Mouse (Mus musculus): ENCODE results near the gene Gm10181. TPM values are rescaled to one million over a fixed set of nuclear protein-coding genes. Genes with fewer than 3 reads are reported as not detected.

Gm10181 gene
- not detected in 2 replicates for polyA plus RNA-seq (2014; fragmentation: Nextera tagmentation; extraction: Ambion mirVana)

GRCm38 (mm10) chr9:25089122-25089521, at the start of gene Gm10181:
TSS of gene Gm10181 (plus strand) at chr9:25089422.
- no peaks in the 10 kb centered on the region for H3K9me3 ChIP-seq (replicated peaks; ENCODE audit: control insufficient read depth, low read length)
- WGBS (ENCODE audit: insufficient replicate concordance) = 74% methylated on average over 2 of the region's 2 CpGs

DNA sequence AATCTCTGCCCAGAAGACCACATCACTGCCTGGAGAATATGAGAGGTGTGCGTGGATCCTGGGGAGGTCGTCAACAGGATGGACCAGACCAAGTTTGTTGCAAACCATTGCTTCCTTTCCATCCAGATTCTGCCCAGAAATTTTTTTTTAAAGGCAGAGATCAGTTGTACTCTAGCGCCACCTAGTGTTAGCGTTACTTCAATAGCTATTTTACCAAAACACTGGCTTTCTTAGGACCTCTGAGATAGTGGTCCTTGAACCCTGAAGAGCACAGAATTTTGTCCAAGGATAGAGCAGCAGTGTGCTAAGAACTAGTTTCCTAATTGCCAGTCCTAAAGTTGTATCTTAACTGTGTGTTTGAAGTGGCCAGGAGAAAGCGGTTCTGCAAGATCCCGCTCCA, 47.6 kb upstream of the Gm10181 start:
- H3K4me1 ChIP-seq (ENCODE audit: control insufficient read depth, insufficient read depth, low read length) = no peaks in the 10 kb centered on the region
- no peaks in the 10 kb centered on the region for H3K36me3 ChIP-seq (ENCODE audit: control insufficient read depth, insufficient read depth, low read length)
- no peaks in the 10 kb centered on the region for H3K9me3 ChIP-seq (replicated peaks; ENCODE audit: control insufficient read depth, low read length)
- no peak overlapping the region for H3K4me3 ChIP-seq (ENCODE audit: low read depth, low read length)
- H3K27me3 ChIP-seq (ENCODE audit: control insufficient read depth, insufficient read depth, low read length) = no peaks in the 10 kb centered on the region
- H3K27ac ChIP-seq (ENCODE audit: low read depth, low read length) = no peak overlapping the region
- ATAC-seq (replicated peaks; ENCODE audit: insufficient number of reproducible peaks, low FRiP score, low TSS enrichment) = no peak
- H3K9ac ChIP-seq (ENCODE audit: low read depth, low read length) = no peak overlapping the region
- H3K4me2 ChIP-seq = no peak overlapping the region
- 23% methylated on average over 6 of the region's 6 CpGs for WGBS (ENCODE audit: insufficient replicate concordance)

More at GRCm38 (mm10) chr9:25089122-25089521, at the start of gene Gm10181:
- no peak for ATAC-seq (replicated peaks; ENCODE audit: insufficient number of reproducible peaks, low FRiP score, low TSS enrichment)
- Histone ChIP-seq H3K36me3 (ENCODE audit: control insufficient read depth, insufficient read depth, low read length) (no peaks in the 10 kb centered on the region), H3K4me2 (no peak within 1 kb of the TSS), H3K9ac (ENCODE audit: low read depth, low read length) (no peak within 1 kb of the TSS), H3K4me1 (ENCODE audit: control insufficient read depth, insufficient read depth, low read length) (no peaks in the 10 kb centered on the region), H3K4me3 (ENCODE audit: low read depth, low read length) (no peak within 1 kb of the TSS), H3K27ac (ENCODE audit: low read depth, low read length) (no peak within 1 kb of the TSS), H3K27me3 (ENCODE audit: control insufficient read depth, insufficient read depth, low read length) (no peaks in the 10 kb centered on the region)

DNA sequence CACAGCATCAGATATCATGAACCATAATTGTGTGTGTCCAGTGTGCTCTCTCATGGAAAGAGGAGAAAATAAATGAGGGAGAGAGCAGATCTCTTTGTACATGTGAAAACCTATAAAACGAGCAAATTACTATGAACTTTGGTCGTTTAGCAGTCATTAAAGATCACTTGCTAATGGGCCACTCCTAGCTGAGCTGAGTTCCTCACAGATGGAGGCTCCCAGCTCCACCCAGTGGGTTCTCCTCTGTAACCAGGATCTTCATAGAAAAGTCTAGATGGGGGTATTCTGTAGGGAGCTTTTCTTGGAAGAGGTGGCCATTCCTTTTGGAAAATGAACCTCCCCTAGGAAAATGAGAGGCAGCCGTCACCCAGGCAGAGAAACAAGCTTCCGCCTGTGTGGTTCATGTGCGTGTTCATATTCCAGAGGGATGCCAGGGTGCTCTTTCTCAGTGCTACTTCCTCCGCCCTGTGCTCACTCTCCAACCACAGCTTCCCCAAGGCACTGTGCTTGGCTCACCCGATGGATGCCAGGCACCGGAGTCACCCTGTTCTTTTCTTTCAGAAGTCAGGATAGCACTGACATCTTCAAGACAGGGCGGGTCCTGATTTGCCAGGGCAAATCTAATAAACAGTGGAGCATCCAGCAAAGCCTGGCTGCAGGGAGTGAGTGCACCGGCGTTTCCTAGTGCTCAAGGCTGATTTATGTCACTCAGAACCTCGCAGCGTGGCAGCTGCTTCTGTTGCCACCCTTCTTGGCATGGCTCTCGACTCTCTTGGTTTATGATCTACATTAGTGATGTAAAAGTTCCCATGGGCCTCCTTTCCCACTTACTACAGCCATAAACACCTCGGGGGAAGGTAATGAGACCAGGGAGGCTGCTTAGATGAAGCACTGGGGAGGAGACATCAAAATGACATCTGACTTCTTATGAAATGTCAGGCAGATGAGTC, 46.8 kb upstream of the Gm10181 start:
- ATAC-seq (replicated peaks; ENCODE audit: insufficient number of reproducible peaks, low FRiP score, low TSS enrichment) = no peak
- H3K9ac ChIP-seq (ENCODE audit: low read depth, low read length) = no peak overlapping the region
- H3K27ac ChIP-seq (ENCODE audit: low read depth, low read length) = no peak overlapping the region
- no peak overlapping the region for H3K4me2 ChIP-seq
- no peaks in the 10 kb centered on the region for H3K27me3 ChIP-seq (ENCODE audit: control insufficient read depth, insufficient read depth, low read length)
- no peaks in the 10 kb centered on the region for H3K4me1 ChIP-seq (ENCODE audit: control insufficient read depth, insufficient read depth, low read length)
- H3K9me3 ChIP-seq (replicated peaks; ENCODE audit: control insufficient read depth, low read length) = no peaks in the 10 kb centered on the region
- no peaks in the 10 kb centered on the region for H3K36me3 ChIP-seq (ENCODE audit: control insufficient read depth, insufficient read depth, low read length)
- 65% methylated on average over 15 of the region's 15 CpGs for WGBS (ENCODE audit: insufficient replicate concordance)
- no peak overlapping the region for H3K4me3 ChIP-seq (ENCODE audit: low read depth, low read length)

GRCm38 (mm10) chr9:25044325-25044724, 44.9 kb upstream of the Gm10181 start:
- Histone ChIP-seq H3K9ac (ENCODE audit: low read depth, low read length) (no peak overlapping the region), H3K9me3 (replicated peaks; ENCODE audit: control insufficient read depth, low read length) (no peaks in the 10 kb centered on the region), H3K27me3 (ENCODE audit: control insufficient read depth, insufficient read depth, low read length) (no peaks in the 10 kb centered on the region), H3K4me3 (ENCODE audit: low read depth, low read length) (no peak overlapping the region), H3K4me2 (no peak overlapping the region), H3K27ac (ENCODE audit: low read depth, low read length) (no peak overlapping the region), H3K36me3 (ENCODE audit: control insufficient read depth, insufficient read depth, low read length) (no peaks in the 10 kb centered on the region), H3K4me1 (ENCODE audit: control insufficient read depth, insufficient read depth, low read length) (no peaks in the 10 kb centered on the region)
- no peak for ATAC-seq (replicated peaks; ENCODE audit: insufficient number of reproducible peaks, low FRiP score, low TSS enrichment)
- WGBS (ENCODE audit: insufficient replicate concordance) = 79% methylated on average over 3 of the region's 3 CpGs

GRCm38 (mm10) chr9:25048289-25048688, 40.9 kb upstream of the Gm10181 start:
- Histone ChIP-seq H3K9ac (ENCODE audit: low read depth, low read length) (no peak overlapping the region), H3K4me3 (ENCODE audit: low read depth, low read length) (no peak overlapping the region), H3K27me3 (ENCODE audit: control insufficient read depth, insufficient read depth, low read length) (no peaks in the 10 kb centered on the region), H3K36me3 (ENCODE audit: control insufficient read depth, insufficient read depth, low read length) (no peaks in the 10 kb centered on the region), H3K9me3 (replicated peaks; ENCODE audit: control insufficient read depth, low read length) (no peaks in the 10 kb centered on the region), H3K27ac (ENCODE audit: low read depth, low read length) (no peak overlapping the region), H3K4me2 (no peak overlapping the region), H3K4me1 (ENCODE audit: control insufficient read depth, insufficient read depth, low read length) (no peaks in the 10 kb centered on the region)
- WGBS (ENCODE audit: insufficient replicate concordance) = 26% methylated on average over 2 of the region's 2 CpGs
- ATAC-seq (replicated peaks; ENCODE audit: insufficient number of reproducible peaks, low FRiP score, low TSS enrichment) = no peak

DNA sequence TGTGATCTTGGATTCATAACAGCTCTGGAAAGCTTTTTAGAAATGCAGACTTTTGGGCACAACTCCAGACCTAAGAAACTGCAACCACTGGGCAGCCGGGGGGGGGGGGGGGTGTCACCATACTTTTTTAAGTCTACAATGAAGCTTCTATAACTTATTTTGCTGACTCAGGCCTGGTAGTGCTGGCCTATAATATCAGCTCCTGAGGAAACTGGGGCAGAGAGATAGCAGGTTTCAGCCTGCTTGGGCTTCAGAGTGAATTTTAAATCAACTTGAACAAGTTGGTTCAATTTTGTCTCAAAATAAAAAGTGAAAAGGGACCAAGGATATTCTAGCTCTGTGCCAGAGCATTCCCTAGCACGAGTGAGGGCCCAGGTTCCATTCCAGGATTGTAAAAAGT, 40.3 kb upstream of the Gm10181 start:
- H3K9me3 ChIP-seq (replicated peaks; ENCODE audit: control insufficient read depth, low read length) = no peaks in the 10 kb centered on the region
- no peak overlapping the region for H3K4me3 ChIP-seq (ENCODE audit: low read depth, low read length)
- H3K36me3 ChIP-seq (ENCODE audit: control insufficient read depth, insufficient read depth, low read length) = no peaks in the 10 kb centered on the region
- 67% methylated on average over 2 of the region's 2 CpGs for WGBS (ENCODE audit: insufficient replicate concordance)
- no peaks in the 10 kb centered on the region for H3K27me3 ChIP-seq (ENCODE audit: control insufficient read depth, insufficient read depth, low read length)
- H3K4me2 ChIP-seq = no peak overlapping the region
- H3K27ac ChIP-seq (ENCODE audit: low read depth, low read length) = no peak overlapping the region
- H3K9ac ChIP-seq (ENCODE audit: low read depth, low read length) = no peak overlapping the region
- H3K4me1 ChIP-seq (ENCODE audit: control insufficient read depth, insufficient read depth, low read length) = no peaks in the 10 kb centered on the region
- ATAC-seq (replicated peaks; ENCODE audit: insufficient number of reproducible peaks, low FRiP score, low TSS enrichment) = no peak

DNA sequence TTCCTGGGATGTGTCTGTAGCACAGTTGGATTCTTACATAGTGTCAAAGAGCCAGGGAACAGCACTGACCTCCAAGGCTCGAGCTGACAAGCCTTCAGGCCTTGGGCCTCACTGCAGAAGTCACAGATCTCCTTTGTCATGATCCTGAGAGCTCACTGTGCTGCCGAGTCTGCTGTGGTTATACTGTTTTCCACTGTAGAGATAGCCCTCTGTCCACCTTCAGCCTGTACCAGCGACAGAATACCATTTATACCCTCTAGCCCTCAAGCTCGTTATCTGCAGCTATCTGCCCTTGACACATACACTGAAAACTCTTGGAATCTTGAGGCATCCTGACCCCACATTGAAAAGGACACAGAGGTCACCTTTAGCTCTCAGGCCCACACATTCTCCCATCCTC, 37.3 kb upstream of the Gm10181 start:
- no peaks in the 10 kb centered on the region for H3K27me3 ChIP-seq (ENCODE audit: control insufficient read depth, insufficient read depth, low read length)
- no peaks in the 10 kb centered on the region for H3K4me1 ChIP-seq (ENCODE audit: control insufficient read depth, insufficient read depth, low read length)
- H3K4me3 ChIP-seq (ENCODE audit: low read depth, low read length) = no peak overlapping the region
- H3K36me3 ChIP-seq (ENCODE audit: control insufficient read depth, insufficient read depth, low read length) = no peaks in the 10 kb centered on the region
- H3K27ac ChIP-seq (ENCODE audit: low read depth, low read length) = no peak overlapping the region
- no peak overlapping the region for H3K4me2 ChIP-seq
- 35% methylated on average over 4 of the region's 4 CpGs for WGBS (ENCODE audit: insufficient replicate concordance)
- ATAC-seq (replicated peaks; ENCODE audit: insufficient number of reproducible peaks, low FRiP score, low TSS enrichment) = no peak
- H3K9me3 ChIP-seq (replicated peaks; ENCODE audit: control insufficient read depth, low read length) = no peaks in the 10 kb centered on the region
- H3K9ac ChIP-seq (ENCODE audit: low read depth, low read length) = no peak overlapping the region

DNA sequence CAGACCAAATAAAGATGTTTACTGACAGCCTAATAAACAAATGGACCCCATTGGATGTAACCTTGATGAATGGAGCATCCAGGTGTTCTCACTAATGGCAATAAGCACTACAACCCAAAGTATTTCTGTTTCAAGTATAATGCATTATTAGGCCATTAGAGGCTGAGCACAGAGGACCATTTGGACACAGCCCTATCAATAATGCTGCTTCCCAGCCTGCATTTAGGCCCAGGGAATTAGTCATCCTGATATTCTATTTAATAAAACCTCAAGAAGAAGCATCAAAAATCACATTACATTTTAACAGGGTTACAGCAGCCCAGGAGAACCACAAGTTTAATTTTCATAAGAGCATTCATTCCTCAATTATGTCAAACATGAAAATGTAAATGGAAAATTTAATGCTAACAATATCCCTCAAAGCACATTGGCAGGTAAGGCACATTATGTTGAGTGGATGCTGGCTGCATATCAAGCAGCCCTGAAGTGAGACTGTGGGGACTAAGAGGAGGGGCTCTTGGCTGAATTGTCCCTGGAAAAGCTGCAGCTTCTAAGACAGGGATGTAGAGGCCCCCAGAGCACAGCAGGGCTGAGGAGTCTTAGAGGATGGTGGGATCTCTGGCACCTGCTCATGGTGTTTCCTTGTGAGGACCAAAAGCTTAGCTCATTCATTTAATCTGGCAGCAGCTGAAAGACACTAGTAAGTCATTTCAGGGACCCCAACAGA, 33.4 kb upstream of the Gm10181 start:
- Histone ChIP-seq H3K4me3 (ENCODE audit: low read depth, low read length) (no peak overlapping the region), H3K9me3 (replicated peaks; ENCODE audit: control insufficient read depth, low read length) (no peaks in the 10 kb centered on the region), H3K9ac (ENCODE audit: low read depth, low read length) (no peak overlapping the region), H3K4me1 (ENCODE audit: control insufficient read depth, insufficient read depth, low read length) (no peaks in the 10 kb centered on the region), H3K27me3 (ENCODE audit: control insufficient read depth, insufficient read depth, low read length) (no peaks in the 10 kb centered on the region), H3K4me2 (no peak overlapping the region), H3K27ac (ENCODE audit: low read depth, low read length) (no peak overlapping the region), H3K36me3 (ENCODE audit: control insufficient read depth, insufficient read depth, low read length) (no peaks in the 10 kb centered on the region)
- no peak for ATAC-seq (replicated peaks; ENCODE audit: insufficient number of reproducible peaks, low FRiP score, low TSS enrichment)
